Mouse (Mus musculus) hindbrain, embryonic 11.5 days (tissue): ENCODE data around the gene Avp. TPM values are rescaled to one million over a fixed set of nuclear protein-coding genes. Genes with fewer than 3 reads are reported as not detected.

Experiments
- ATAC-seq: fragments of 200-750 bp; cut with Nextera tagmentation; 2 replicates; pipeline ENCODE4 v1.8.0; 2017; ENCODE audit warnings: mild to moderate bottlenecking, moderate TSS enrichment, moderate library complexity; ENCODE audit not compliant: low FRiP score
- DNase-seq: peaks from one replicate; pipeline ENCODE4 v3.0.0-alpha.2; 2015; ENCODE audit warnings: low spot score
- H3K27ac ChIP-seq: fragments of 300-500 bp; sonication (generic); 2 replicates; pipeline ENCODE4 v1.5.1; 2014; ENCODE audit warnings: mild to moderate bottlenecking, low read depth, low read length
- H3K27me3 ChIP-seq: fragments of 300-500 bp; sonication (generic); 2 replicates; pipeline ENCODE4 v1.6.1; 2014; ENCODE audit warnings: mild to moderate bottlenecking, low read length, moderate library complexity, mixed read lengths; ENCODE audit not compliant: control insufficient read depth, insufficient read depth
- H3K36me3 ChIP-seq: fragments of 300-500 bp; sonication (generic); 2 replicates; pipeline ENCODE4 v1.6.1; 2014; ENCODE audit warnings: mild to moderate bottlenecking, low read length, moderate library complexity, mixed read lengths; ENCODE audit not compliant: control insufficient read depth, insufficient read depth
- H3K4me1 ChIP-seq: fragments of 300-500 bp; sonication (generic); replicated peaks from 2 replicates; pipeline ENCODE4 v1.6.1; 2014; ENCODE audit warnings: low read length, mixed read lengths; ENCODE audit not compliant: control insufficient read depth, insufficient read depth
- H3K4me2 ChIP-seq: fragments of 300-500 bp; sonication (generic); replicated peaks from 2 replicates; pipeline ENCODE4 v1.6.1; 2014; ENCODE audit warnings: mild to moderate bottlenecking, low read depth, low read length
- H3K4me3 ChIP-seq: fragments of 300-500 bp; sonication (generic); 2 replicates; pipeline ENCODE4 v1.5.1; 2014; ENCODE audit warnings: low read depth, low read length
- H3K9ac ChIP-seq: fragments of 300-500 bp; sonication (generic); 2 replicates; pipeline ENCODE4 v1.6.1; 2014; ENCODE audit warnings: low read depth, low read length
- H3K9me3 ChIP-seq: fragments of 300-500 bp; sonication (generic); 2 replicates; pipeline ENCODE4 v1.6.1; 2016; ENCODE audit warnings: low read length; ENCODE audit not compliant: control insufficient read depth
- WGBS: fragments of 180-500 bp; shearing (Covaris S2); extraction: QIAGEN DNeasy Blood & Tissue Kit; methylation state at CpG from one replicate; pipeline ENCODE4 v1.1.7; 2014; 5-methylcytosine and 5-hydroxymethylcytosine counted together
- polyA plus RNA-seq: library from polyadenylated mRNA; unstranded; fragments of >200 nt; fragmentation: Nextera tagmentation; extraction: Ambion mirVana; gene quantifications from 2 replicates; pipeline ENCODE4 v1.2.1, GENCODE M21; 2014

The Avp gene
- polyA plus RNA-seq, 1 experiment from 2014 or later, result not detected

- no peak overlapping the region for H3K4me3 ChIP-seq
- H3K9me3 ChIP-seq, result no peaks in the 10 kb centered on the region
- peaks cover 8% of the 10 kb centered on the region for H3K36me3 ChIP-seq
- WGBS, result 89% methylated on average over 1 of the region's 1 CpGs
- ATAC-seq, result no peak
- no peak overlapping the region for H3K27ac ChIP-seq
- H3K27me3 ChIP-seq, result no peaks in the 10 kb centered on the region
- no peaks in the 10 kb centered on the region for H3K4me1 ChIP-seq
- no peak overlapping the region for H3K4me2 ChIP-seq
- DNase-seq, result no peak
- H3K9ac ChIP-seq, result no peak overlapping the region
Measured at GRCm38 (mm10) chr2:130595596-130595995, 13.2 kb upstream of the Avp start.

GRCm38 (mm10) chr2:130591016-130591415 is 8.7 kb upstream of the Avp start:
- Histone ChIP-seq H3K9me3 (no peaks in the 10 kb centered on the region), H3K27ac (no peak overlapping the region), H3K36me3 (peaks cover 8% of the 10 kb centered on the region), H3K4me2 (no peak overlapping the region), H3K4me1 (no peaks in the 10 kb centered on the region), H3K27me3 (no peaks in the 10 kb centered on the region), H3K4me3 (no peak overlapping the region), H3K9ac (no peak overlapping the region)
- ATAC-seq (no peak), DNase-seq (no peak)
- 94% methylated on average over 2 of the region's 2 CpGs for WGBS

GRCm38 (mm10) chr2:130589761-130590160 is 7.4 kb upstream of the Avp start:
- no peaks in the 10 kb centered on the region for H3K9me3 ChIP-seq
- no peak overlapping the region for H3K9ac ChIP-seq
- no peak for ATAC-seq
- H3K27ac ChIP-seq, result no peak overlapping the region
- no peak overlapping the region for H3K4me2 ChIP-seq
- H3K27me3 ChIP-seq, result no peaks in the 10 kb centered on the region
- no peak for DNase-seq
- H3K4me3 ChIP-seq, result no peak overlapping the region
- no peaks in the 10 kb centered on the region for H3K4me1 ChIP-seq
- H3K36me3 ChIP-seq, result peaks cover 4% of the 10 kb centered on the region; the same call in 1 of the 2 replicates
- 90% methylated on average over 2 of the region's 2 CpGs for WGBS

GRCm38 (mm10) chr2:130589157-130589556 is 6.8 kb upstream of the Avp start:
- Histone ChIP-seq H3K27ac (no peak overlapping the region), H3K9ac (no peak overlapping the region), H3K36me3 (peaks cover 4% of the 10 kb centered on the region; the same call in 1 of the 2 replicates), H3K9me3 (no peaks in the 10 kb centered on the region), H3K4me1 (no peaks in the 10 kb centered on the region), H3K27me3 (no peaks in the 10 kb centered on the region), H3K4me2 (no peak overlapping the region), H3K4me3 (no peak overlapping the region)
- 71% methylated on average over 4 of the region's 4 CpGs for WGBS
- DNase-seq (no peak), ATAC-seq (no peak)

GRCm38 (mm10) chr2:130588373-130588772 is 6.0 kb upstream of the Avp start:
- no peaks in the 10 kb centered on the region for H3K27me3 ChIP-seq
- WGBS, result 86% methylated on average over 2 of the region's 2 CpGs
- ATAC-seq, result no peak
- H3K9ac ChIP-seq, result no peak overlapping the region
- no peak for DNase-seq
- no peak overlapping the region for H3K4me3 ChIP-seq
- H3K36me3 ChIP-seq, result peaks cover 4% of the 10 kb centered on the region; the same call in 1 of the 2 replicates
- no peak overlapping the region for H3K4me2 ChIP-seq
- H3K27ac ChIP-seq, result no peak overlapping the region
- no peaks in the 10 kb centered on the region for H3K4me1 ChIP-seq
- H3K9me3 ChIP-seq, result no peaks in the 10 kb centered on the region

- 90% methylated on average over 6 of the region's 6 CpGs for WGBS
- H3K9me3 ChIP-seq, result no peaks in the 10 kb centered on the region
- no peaks in the 10 kb centered on the region; the same call in 1 of the 2 replicates for H3K36me3 ChIP-seq
- H3K27me3 ChIP-seq, result peaks cover 20% of the 10 kb centered on the region
- H3K4me1 ChIP-seq, result no peaks in the 10 kb centered on the region
- no peak for DNase-seq
- H3K4me2 ChIP-seq, result no peak overlapping the region
- no peak overlapping the region for H3K27ac ChIP-seq
- H3K4me3 ChIP-seq, result no peak overlapping the region
- H3K9ac ChIP-seq, result no peak overlapping the region
- ATAC-seq, result no peak
Measured at GRCm38 (mm10) chr2:130586016-130586415, 3.7 kb upstream of the Avp start.

- no peak overlapping the region for H3K4me3 ChIP-seq
- H3K9ac ChIP-seq, result no peak overlapping the region
- WGBS, result 84% methylated on average over 10 of the region's 10 CpGs
- no peak for DNase-seq
- H3K36me3 ChIP-seq, result no peaks in the 10 kb centered on the region
- peaks cover 40% of the 10 kb centered on the region for H3K27me3 ChIP-seq
- peaks cover 5% of the 10 kb centered on the region; the same call in 1 of the 2 replicates for H3K4me1 ChIP-seq
- H3K4me2 ChIP-seq, result no peak overlapping the region
- H3K27ac ChIP-seq, result no peak overlapping the region
- ATAC-seq, result no peak
- no peaks in the 10 kb centered on the region for H3K9me3 ChIP-seq
Measured at GRCm38 (mm10) chr2:130583902-130584560, 1.7 kb upstream of the Avp start.

GRCm38 (mm10) chr2:130581201-130581600 is 1.2 kb downstream of the Avp start:
- H3K9ac ChIP-seq, result no peak overlapping the region
- H3K4me1 ChIP-seq, result peaks cover 17% of the 10 kb centered on the region
- ATAC-seq (no peak), DNase-seq (peak; percentile 20)
- peak overlapping the region; percentile 37 for H3K4me2 ChIP-seq
- peak overlapping the region; percentile 20; the same call in 1 of the 2 replicates for H3K4me3 ChIP-seq
- H3K27ac ChIP-seq, result no peak overlapping the region
- no peaks in the 10 kb centered on the region for H3K36me3 ChIP-seq
- peaks cover 68% of the 10 kb centered on the region for H3K27me3 ChIP-seq
- 3% methylated on average over 16 of the region's 16 CpGs for WGBS
- H3K9me3 ChIP-seq, result no peaks in the 10 kb centered on the region

GRCm38 (mm10) chr2:130579791-130580190 is 2.6 kb downstream of the Avp start:
- Histone ChIP-seq H3K9ac (no peak overlapping the region), H3K9me3 (no peaks in the 10 kb centered on the region), H3K36me3 (no peaks in the 10 kb centered on the region), H3K4me2 (no peak overlapping the region), H3K4me1 (peaks cover 19% of the 10 kb centered on the region), H3K27ac (no peak overlapping the region), H3K27me3 (peaks cover 82% of the 10 kb centered on the region), H3K4me3 (no peak overlapping the region)
- 11% methylated on average over 8 of the region's 8 CpGs for WGBS
- DNase-seq (peak; percentile 19), ATAC-seq (no peak)
